Mouse (Mus musculus) limb, embryonic 13.5 days (tissue): ENCODE data around the gene Tnfrsf4. TPM values are rescaled to one million over a fixed set of nuclear protein-coding genes. Genes with fewer than 3 reads are reported as not detected.
A peak's percentile ranks its signal among the peaks of the same experiment; 100 is the strongest.

Source experiments
- ATAC-seq: fragments of 200-750 bp; cut with Nextera tagmentation; 2 replicates; pipeline ENCODE4 v1.8.0; 2017; ENCODE audit warnings: low read depth, moderate number of reproducible peaks, moderate TSS enrichment; ENCODE audit not compliant: low FRiP score
- H3K27ac ChIP-seq: fragments of 300-500 bp; sonication (generic); 2 replicates; pipeline ENCODE4 v1.5.1; 2015; ENCODE audit warnings: inconsistent platforms, mild to moderate bottlenecking, moderate library complexity
- H3K27me3 ChIP-seq: fragments of 300-500 bp; sonication (generic); 2 replicates; pipeline ENCODE4 v1.6.1; 2015; ENCODE audit warnings: mild to moderate bottlenecking, inconsistent platforms
- H3K36me3 ChIP-seq: fragments of 300-500 bp; sonication (generic); 2 replicates; pipeline ENCODE4 v1.6.1; 2015; ENCODE audit warnings: inconsistent platforms, mild to moderate bottlenecking, moderate library complexity
- H3K4me1 ChIP-seq: fragments of 300-500 bp; sonication (generic); 2 replicates; pipeline ENCODE4 v1.6.1; 2015; ENCODE audit warnings: inconsistent platforms
- H3K4me2 ChIP-seq: fragments of 300-500 bp; sonication (generic); replicated peaks from 2 replicates; pipeline ENCODE4 v1.6.1; 2015; ENCODE audit warnings: inconsistent platforms, mild to moderate bottlenecking, moderate library complexity
- H3K4me3 ChIP-seq: fragments of 300-500 bp; sonication (generic); 2 replicates; pipeline ENCODE4 v1.5.1; 2015; ENCODE audit warnings: moderate library complexity, mild to moderate bottlenecking, inconsistent platforms
- H3K9ac ChIP-seq: fragments of 300-500 bp; sonication (generic); 2 replicates; pipeline ENCODE4 v1.6.1; 2015; ENCODE audit warnings: mild to moderate bottlenecking, inconsistent platforms
- H3K9me3 ChIP-seq: fragments of 300-500 bp; sonication (generic); 2 replicates; pipeline ENCODE4 v1.6.1; 2016; ENCODE audit warnings: inconsistent platforms
- WGBS: fragments of 180-500 bp; shearing (Covaris S2); methylation state at CpG from one replicate; pipeline ENCODE4 v1.1.7; 2015; 5-methylcytosine and 5-hydroxymethylcytosine counted together
- polyA plus RNA-seq: library from polyadenylated mRNA; unstranded; fragments of >200 nt; fragmentation: Nextera tagmentation; extraction: Ambion mirVana; gene quantifications from 2 replicates; pipeline ENCODE4 v1.2.1, GENCODE M21; 2015

The Tnfrsf4 gene
- polyA plus RNA-seq, 1 experiment from 2014 or later, result 0.85 TPM

DNA sequence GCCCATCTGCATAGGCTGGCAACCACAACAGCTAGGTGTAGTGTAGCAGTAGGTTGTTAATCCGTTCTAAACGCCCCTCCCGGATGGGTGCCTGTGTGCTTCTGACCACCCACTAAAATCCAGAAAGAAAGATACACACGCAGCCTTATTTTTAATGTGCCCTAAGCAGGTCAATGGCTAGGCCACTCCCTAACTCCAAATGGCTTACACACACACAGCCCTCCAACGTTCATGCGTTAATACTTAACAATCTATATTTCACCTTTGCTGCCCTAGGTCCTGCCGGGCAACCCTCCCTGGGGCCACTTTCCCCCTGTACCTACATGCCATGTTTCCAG, 17.6 kb downstream of the Tnfrsf4 start:
- peak overlapping the region; percentile 95 for H3K27ac ChIP-seq
- peak; percentile 34; the same call in 1 of the 2 replicates for ATAC-seq
- peaks cover 25% of the 10 kb centered on the region for H3K27me3 ChIP-seq
- peak overlapping the region; percentile 71 for H3K9ac ChIP-seq
- H3K9me3 ChIP-seq, result no peaks in the 10 kb centered on the region
- H3K36me3 ChIP-seq, result peaks cover 30% of the 10 kb centered on the region
- peak overlapping the region; percentile 58 for H3K4me3 ChIP-seq
- H3K4me1 ChIP-seq, result peaks cover 31% of the 10 kb centered on the region
- WGBS, result 4% methylated on average over 7 of the region's 7 CpGs
- H3K4me2 ChIP-seq, result peak overlapping the region; percentile 80

- peak overlapping the region; percentile 71 for H3K9ac ChIP-seq
- no peaks in the 10 kb centered on the region for H3K9me3 ChIP-seq
- peak overlapping the region; percentile 95 for H3K27ac ChIP-seq
- peak; percentile 92 for ATAC-seq
- H3K4me3 ChIP-seq, result peak overlapping the region; percentile 58
- WGBS, result 1% methylated on average over 24 of the region's 24 CpGs
- H3K27me3 ChIP-seq, result peaks cover 30% of the 10 kb centered on the region
- H3K36me3 ChIP-seq, result peaks cover 25% of the 10 kb centered on the region
- H3K4me1 ChIP-seq, result peaks cover 29% of the 10 kb centered on the region
- H3K4me2 ChIP-seq, result peak overlapping the region; percentile 80
Observed at GRCm38 (mm10) chr4:156031593-156032391, 18.1 kb downstream of the Tnfrsf4 start.

- no peak for ATAC-seq
- Histone ChIP-seq H3K27me3 (peaks cover 30% of the 10 kb centered on the region), H3K4me2 (peak overlapping the region; percentile 80), H3K36me3 (peaks cover 15% of the 10 kb centered on the region), H3K4me3 (no peak overlapping the region), H3K4me1 (peaks cover 29% of the 10 kb centered on the region), H3K9ac (no peak overlapping the region), H3K27ac (peak overlapping the region; percentile 95; the same call in 1 of the 2 replicates), H3K9me3 (no peaks in the 10 kb centered on the region)
- 81% methylated on average over 4 of the region's 4 CpGs for WGBS
Observed at GRCm38 (mm10) chr4:156032856-156033255, 19.2 kb downstream of the Tnfrsf4 start.

- no peak overlapping the region for H3K27ac ChIP-seq
- WGBS, result 44% methylated on average over 6 of the region's 6 CpGs
- H3K4me2 ChIP-seq, result no peak overlapping the region
- peaks cover 30% of the 10 kb centered on the region for H3K27me3 ChIP-seq
- no peak overlapping the region for H3K4me3 ChIP-seq
- ATAC-seq, result no peak
- H3K36me3 ChIP-seq, result peaks cover 8% of the 10 kb centered on the region
- no peak overlapping the region for H3K9ac ChIP-seq
- H3K9me3 ChIP-seq, result no peaks in the 10 kb centered on the region
- H3K4me1 ChIP-seq, result peaks cover 29% of the 10 kb centered on the region
Observed at GRCm38 (mm10) chr4:156033476-156034119, 20.0 kb downstream of the Tnfrsf4 start.

GRCm38 (mm10) chr4:156034301-156034700, 20.7 kb downstream of the Tnfrsf4 start:
- no peaks in the 10 kb centered on the region for H3K9me3 ChIP-seq
- peaks cover 30% of the 10 kb centered on the region for H3K27me3 ChIP-seq
- no peak for ATAC-seq
- peak overlapping the region; percentile 25; the same call in 1 of the 2 replicates for H3K4me3 ChIP-seq
- no peak overlapping the region for H3K9ac ChIP-seq
- WGBS, result 68% methylated on average over 4 of the region's 4 CpGs
- H3K4me2 ChIP-seq, result no peak overlapping the region; the same call in 1 of the 2 replicates
- peaks cover 29% of the 10 kb centered on the region for H3K4me1 ChIP-seq
- peaks cover 4% of the 10 kb centered on the region for H3K36me3 ChIP-seq
- no peak overlapping the region for H3K27ac ChIP-seq

GRCm38 (mm10) chr4:156034901-156035300, 21.3 kb downstream of the Tnfrsf4 start:
- peak overlapping the region; percentile 51; the same call in 1 of the 2 replicates for H3K9ac ChIP-seq
- H3K36me3 ChIP-seq, result no peaks in the 10 kb centered on the region
- H3K27me3 ChIP-seq, result peaks cover 30% of the 10 kb centered on the region
- ATAC-seq, result no peak
- peak overlapping the region; percentile 52 for H3K4me2 ChIP-seq
- peaks cover 29% of the 10 kb centered on the region for H3K4me1 ChIP-seq
- no peaks in the 10 kb centered on the region for H3K9me3 ChIP-seq
- WGBS, result 7% methylated on average over 25 of the region's 25 CpGs
- H3K27ac ChIP-seq, result no peak overlapping the region
- H3K4me3 ChIP-seq, result peak overlapping the region; percentile 25

DNA sequence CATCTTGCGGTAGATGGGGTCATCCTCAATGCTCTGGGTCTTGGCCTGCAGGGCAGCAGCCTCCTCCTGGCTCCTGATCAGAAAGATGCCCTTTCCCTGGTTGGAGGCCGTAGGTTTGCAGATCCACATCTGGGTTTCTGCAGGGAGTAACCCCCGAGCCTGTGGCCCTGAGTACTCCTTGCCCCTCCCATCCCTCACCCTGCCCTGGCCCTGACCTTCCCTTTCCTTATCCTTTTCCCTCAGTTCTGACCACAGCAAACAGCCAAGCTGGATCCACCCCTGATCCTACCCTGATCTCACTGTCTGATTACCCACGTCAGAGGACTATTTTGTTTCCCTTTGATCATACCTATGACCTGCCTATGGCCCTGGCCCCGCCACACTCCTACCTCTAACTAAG, 31.1 kb downstream of the Tnfrsf4 start:
- no peaks in the 10 kb centered on the region for H3K9me3 ChIP-seq
- no peak overlapping the region for H3K9ac ChIP-seq
- WGBS, result 58% methylated on average over 5 of the region's 5 CpGs
- no peaks in the 10 kb centered on the region for H3K27me3 ChIP-seq
- no peak overlapping the region for H3K4me2 ChIP-seq
- H3K4me1 ChIP-seq, result no peaks in the 10 kb centered on the region
- no peak overlapping the region for H3K4me3 ChIP-seq
- ATAC-seq, result no peak
- no peaks in the 10 kb centered on the region for H3K36me3 ChIP-seq
- H3K27ac ChIP-seq, result no peak overlapping the region

GRCm38 (mm10) chr4:156049779-156050178, 36.1 kb downstream of the Tnfrsf4 start:
- no peak for ATAC-seq
- H3K27me3 ChIP-seq, result no peaks in the 10 kb centered on the region
- no peaks in the 10 kb centered on the region for H3K9me3 ChIP-seq
- no peak overlapping the region for H3K4me2 ChIP-seq
- no peak overlapping the region for H3K27ac ChIP-seq
- no peak overlapping the region for H3K9ac ChIP-seq
- no peak overlapping the region for H3K4me3 ChIP-seq
- 87% methylated on average over 3 of the region's 3 CpGs for WGBS
- H3K4me1 ChIP-seq, result no peaks in the 10 kb centered on the region
- no peaks in the 10 kb centered on the region for H3K36me3 ChIP-seq

DNA sequence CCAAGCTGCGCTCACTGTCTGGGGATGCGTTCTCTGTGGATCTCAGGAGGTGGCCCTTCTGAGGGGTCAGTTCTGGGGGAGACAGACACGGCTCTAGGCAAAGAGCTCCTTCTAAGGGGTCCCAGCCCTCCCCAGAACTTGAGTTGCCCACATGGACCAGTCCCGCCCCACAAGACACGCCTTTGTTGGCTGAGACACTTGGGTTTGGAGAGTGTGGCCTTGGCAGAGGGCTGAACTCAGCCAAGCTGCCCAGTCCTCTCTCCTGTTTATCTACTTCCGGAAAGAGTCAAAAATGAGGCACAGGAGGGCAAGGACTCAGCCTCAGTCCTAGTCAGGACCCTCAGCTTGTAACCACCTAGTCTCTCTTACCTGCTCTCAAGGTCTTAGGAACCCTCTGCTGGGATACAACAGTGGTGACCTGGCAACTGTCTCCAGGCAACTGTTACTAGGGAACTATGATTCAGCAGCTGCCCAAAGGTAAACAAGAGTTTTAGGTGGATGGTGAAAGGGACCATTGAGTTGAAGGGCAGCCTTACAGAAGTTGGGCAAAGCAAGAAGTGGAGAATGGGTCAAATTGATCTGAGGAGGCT, 36.8 kb downstream of the Tnfrsf4 start:
- no peak overlapping the region for H3K27ac ChIP-seq
- WGBS, result 75% methylated on average over 6 of the region's 6 CpGs
- ATAC-seq, result no peak
- H3K9me3 ChIP-seq, result no peaks in the 10 kb centered on the region
- H3K9ac ChIP-seq, result no peak overlapping the region
- H3K36me3 ChIP-seq, result no peaks in the 10 kb centered on the region
- H3K4me2 ChIP-seq, result no peak overlapping the region
- H3K27me3 ChIP-seq, result no peaks in the 10 kb centered on the region
- no peaks in the 10 kb centered on the region for H3K4me1 ChIP-seq
- no peak overlapping the region for H3K4me3 ChIP-seq

GRCm38 (mm10) chr4:156053113-156053512, 39.5 kb downstream of the Tnfrsf4 start:
- H3K27ac ChIP-seq, result no peak overlapping the region
- H3K4me3 ChIP-seq, result no peak overlapping the region
- no peaks in the 10 kb centered on the region for H3K36me3 ChIP-seq
- WGBS, result 74% methylated on average over 4 of the region's 4 CpGs
- ATAC-seq, result no peak
- H3K4me1 ChIP-seq, result no peaks in the 10 kb centered on the region
- H3K27me3 ChIP-seq, result no peaks in the 10 kb centered on the region
- H3K9me3 ChIP-seq, result no peaks in the 10 kb centered on the region
- no peak overlapping the region for H3K4me2 ChIP-seq
- H3K9ac ChIP-seq, result no peak overlapping the region

DNA sequence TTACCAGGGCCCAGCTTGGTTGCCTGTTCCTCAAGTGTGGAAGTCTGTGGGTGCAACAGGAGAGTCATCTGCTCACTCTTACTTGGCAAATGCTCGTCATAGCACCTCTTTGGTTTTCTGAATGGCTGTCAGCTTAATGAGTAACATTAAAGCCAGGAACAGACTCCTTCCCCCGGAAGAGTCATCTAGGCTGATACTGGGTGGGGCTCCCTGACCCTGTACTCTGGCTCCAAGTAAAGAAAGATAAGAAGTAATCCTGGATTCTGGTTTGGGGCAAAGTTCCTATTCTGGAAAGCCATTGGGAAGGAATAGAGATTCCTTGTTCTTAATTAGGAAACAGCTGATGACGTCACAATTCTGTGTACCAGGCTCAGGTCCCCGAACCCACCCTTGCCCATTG, 40.5 kb downstream of the Tnfrsf4 start:
- Histone ChIP-seq H3K4me1 (peaks cover under 1% of the 10 kb centered on the region; the same call in 1 of the 2 replicates), H3K27ac (no peak overlapping the region), H3K9ac (no peak overlapping the region), H3K4me2 (no peak overlapping the region), H3K36me3 (no peaks in the 10 kb centered on the region), H3K27me3 (no peaks in the 10 kb centered on the region), H3K9me3 (no peaks in the 10 kb centered on the region), H3K4me3 (no peak overlapping the region)
- 87% methylated on average over 4 of the region's 4 CpGs for WGBS
- no peak for ATAC-seq

DNA sequence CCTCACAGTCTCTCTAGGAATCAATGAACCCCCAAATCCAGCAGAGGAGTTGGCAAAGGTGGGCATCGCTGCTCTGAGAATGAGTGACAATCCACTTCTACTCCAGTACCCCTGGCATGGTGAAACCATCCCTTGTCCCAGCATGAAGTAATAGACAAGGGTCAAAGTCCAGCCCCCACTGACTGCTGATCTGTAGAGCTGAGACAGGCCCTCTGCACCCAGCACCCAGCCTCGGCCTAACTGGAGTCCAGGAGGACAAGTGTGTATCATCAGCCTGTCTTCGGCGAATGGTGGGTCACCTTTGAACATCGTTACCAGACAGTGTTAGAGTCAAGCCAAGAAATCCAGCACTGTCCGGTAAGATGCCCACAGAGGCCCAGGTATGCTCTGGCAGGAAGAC, 41.0 kb downstream of the Tnfrsf4 start:
- WGBS, result 92% methylated on average over 6 of the region's 6 CpGs

More for the DNA sequence above, 41.0 kb downstream of the Tnfrsf4 start:
- no peak for ATAC-seq
- Histone ChIP-seq H3K4me1 (peaks cover 6% of the 10 kb centered on the region; the same call in 1 of the 2 replicates), H3K9ac (no peak overlapping the region), H3K4me3 (no peak overlapping the region), H3K27me3 (no peaks in the 10 kb centered on the region), H3K36me3 (no peaks in the 10 kb centered on the region), H3K4me2 (no peak overlapping the region), H3K9me3 (no peaks in the 10 kb centered on the region), H3K27ac (no peak overlapping the region)
